Mouse (Mus musculus) right cerebral cortex, postnatal 14 days (tissue): Measurements from ENCODE around the gene Ptbp1.

Experiments
- DNase-seq: peaks from one replicate; pipeline ENCODE4 v3.0.0; 2022

Ptbp1 gene

GRCm38 (mm10) chr10:79853860-79854795 is at the start of gene Ptbp1:
Gene Ptbp1, plus strand, starts transcription at chr10:79854427.
- DNase-seq: peak; percentile 99

GRCm38 (mm10) chr10:79805636-79806035 is 48.6 kb upstream of the Ptbp1 start:
- no peak for DNase-seq

GRCm38 (mm10) chr10:79806331-79806730 is 47.9 kb upstream of the Ptbp1 start:
- no peak for DNase-seq

- no peak for DNase-seq
These were observed 47.3 kb upstream of the Ptbp1 start for GRCm38 (mm10) chr10:79806972-79807371.

GRCm38 (mm10) chr10:79807826-79808225 is 46.4 kb upstream of the Ptbp1 start:
- DNase-seq: no peak

GRCm38 (mm10) chr10:79808728-79809127 is 45.5 kb upstream of the Ptbp1 start:
- no peak for DNase-seq

GRCm38 (mm10) chr10:79811736-79812637 is 42.2 kb upstream of the Ptbp1 start:
- DNase-seq: peak; percentile 85

- no peak for DNase-seq
These were observed 39.9 kb upstream of the Ptbp1 start for GRCm38 (mm10) chr10:79814271-79814842.

GRCm38 (mm10) chr10:79815671-79816494 is 38.3 kb upstream of the Ptbp1 start:
- no peak for DNase-seq

GRCm38 (mm10) chr10:79817111-79817510 is 37.1 kb upstream of the Ptbp1 start:
- no peak for DNase-seq

GRCm38 (mm10) chr10:79818225-79818624 is 36.0 kb upstream of the Ptbp1 start:
- DNase-seq: no peak

- no peak for DNase-seq
These were observed 34.6 kb upstream of the Ptbp1 start for GRCm38 (mm10) chr10:79819606-79820005.

GRCm38 (mm10) chr10:79820277-79820676 is 34.0 kb upstream of the Ptbp1 start:
- no peak for DNase-seq

- DNase-seq: no peak
These were observed 33.4 kb upstream of the Ptbp1 start, which contains the start of gene Misp for GRCm38 (mm10) chr10:79820782-79821181. Gene Misp, plus strand, starts transcription at chr10:79820989.

GRCm38 (mm10) chr10:79821731-79822130 is 32.5 kb upstream of the Ptbp1 start:
- DNase-seq: peak; percentile 6

GRCm38 (mm10) chr10:79822372-79822771 is 31.9 kb upstream of the Ptbp1 start:
- DNase-seq: no peak

GRCm38 (mm10) chr10:79823011-79823410 is 31.2 kb upstream of the Ptbp1 start:
- DNase-seq: no peak

GRCm38 (mm10) chr10:79824413-79824812 is 29.8 kb upstream of the Ptbp1 start:
- no peak for DNase-seq

GRCm38 (mm10) chr10:79831583-79831982 is 22.6 kb upstream of the Ptbp1 start:
- DNase-seq: no peak

GRCm38 (mm10) chr10:79832026-79832785 is 22.0 kb upstream of the Ptbp1 start:
- no peak for DNase-seq

GRCm38 (mm10) chr10:79832786-79833181 is 21.4 kb upstream of the Ptbp1 start:
- DNase-seq: no peak
